Mouse (Mus musculus): ENCODE results near the gene Prtg. TPM values are rescaled to one million over a fixed set of nuclear protein-coding genes. Genes with fewer than 3 reads are reported as not detected.
A peak's percentile ranks its signal among the peaks of the same experiment; 100 is the strongest.

Gene Prtg
- polyA plus RNA-seq, 1 experiment from 2014 or later = 1.1 TPM

DNA sequence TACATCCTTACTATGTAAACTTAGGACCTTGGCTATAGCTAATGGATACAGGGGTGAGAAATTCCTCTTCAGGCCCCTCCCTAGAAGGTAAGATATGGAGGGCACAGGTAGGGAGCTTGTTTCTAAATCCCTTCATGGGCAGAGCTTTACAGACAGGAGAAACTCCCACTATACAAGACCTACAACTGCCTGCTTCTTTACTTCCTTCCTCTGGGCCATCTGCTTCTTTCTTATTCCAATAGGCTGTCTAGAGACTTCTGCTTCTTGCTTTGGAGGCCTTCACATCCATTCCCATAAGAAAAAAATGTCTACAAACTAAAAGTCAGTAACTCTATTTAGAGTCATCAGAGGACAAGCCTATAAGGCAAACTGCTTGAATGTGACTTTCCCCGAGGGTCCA, 18.9 kb upstream of the Prtg start:
- no peak overlapping the region for H3K27ac ChIP-seq (replicated peaks)
- H3K4me3 ChIP-seq (replicated peaks) = no peak overlapping the region
- H3K36me3 ChIP-seq = no peaks in the 10 kb centered on the region
- WGBS = 80% methylated on average over 1 of the region's 1 CpGs
- peaks cover 17% of the 10 kb centered on the region for H3K4me1 ChIP-seq
- ATAC-seq (ENCODE audit: insufficient number of reproducible peaks, low FRiP score, low TSS enrichment, low read depth) = no peak
- H3K9me3 ChIP-seq (replicated peaks) = no peaks in the 10 kb centered on the region
- no peak overlapping the region for H3K4me2 ChIP-seq (replicated peaks)
- H3K27me3 ChIP-seq = no peaks in the 10 kb centered on the region
- no peak overlapping the region for H3K9ac ChIP-seq

GRCm38 (mm10) chr9:72790530-72791212, 16.0 kb upstream of the Prtg start:
- Histone ChIP-seq H3K9ac (no peak overlapping the region), H3K27ac (replicated peaks) (peak overlapping the region; percentile 74), H3K4me3 (replicated peaks) (0 out of 2 replicates have a peak overlapping the region, but pooled peaks have one; percentile 0), H3K36me3 (no peaks in the 10 kb centered on the region), H3K4me2 (replicated peaks) (peak overlapping the region; percentile 39), H3K27me3 (no peaks in the 10 kb centered on the region), H3K9me3 (replicated peaks) (0 out of 2 replicates have a peak, but pooled peaks cover 5% of the 10 kb centered on the region), H3K4me1 (peaks cover 17% of the 10 kb centered on the region)
- 20% methylated on average over 14 of the region's 14 CpGs for WGBS
- peak; percentile 76 for ATAC-seq (ENCODE audit: insufficient number of reproducible peaks, low FRiP score, low TSS enrichment, low read depth)

DNA sequence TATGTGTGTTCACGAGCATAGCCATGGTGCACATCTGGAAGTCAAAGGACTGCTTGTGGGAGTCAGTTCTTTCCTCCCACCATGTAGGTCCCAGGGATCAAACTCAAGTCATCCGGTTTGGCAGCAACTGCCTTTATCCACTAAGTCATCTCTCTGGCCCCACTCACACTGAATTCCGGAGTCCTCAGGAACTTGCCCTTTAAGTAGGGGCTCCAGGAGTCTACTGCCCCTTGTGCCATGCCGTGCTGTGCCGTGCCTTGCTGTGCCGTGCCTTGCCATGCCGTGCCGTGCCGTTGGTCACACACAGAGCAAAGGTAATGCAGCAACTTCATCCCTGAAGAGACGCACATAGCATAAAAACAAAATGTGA, 15.5 kb upstream of the Prtg start:
- Histone ChIP-seq H3K27me3 (no peaks in the 10 kb centered on the region), H3K27ac (replicated peaks) (peak overlapping the region; percentile 74), H3K4me2 (replicated peaks) (peak overlapping the region; percentile 39), H3K9ac (no peak overlapping the region), H3K9me3 (replicated peaks) (0 out of 2 replicates have a peak, but pooled peaks cover 5% of the 10 kb centered on the region), H3K36me3 (no peaks in the 10 kb centered on the region), H3K4me1 (peaks cover 17% of the 10 kb centered on the region), H3K4me3 (replicated peaks) (no peak overlapping the region)
- 12% methylated on average over 10 of the region's 10 CpGs for WGBS
- ATAC-seq (ENCODE audit: insufficient number of reproducible peaks, low FRiP score, low TSS enrichment, low read depth) = no peak

- ATAC-seq (ENCODE audit: insufficient number of reproducible peaks, low FRiP score, low TSS enrichment, low read depth) = no peak
- H3K9ac ChIP-seq = no peak overlapping the region
- no peaks in the 10 kb centered on the region for H3K27me3 ChIP-seq
- no peak overlapping the region; the same call in 1 of the 2 replicates for H3K27ac ChIP-seq (replicated peaks)
- H3K4me1 ChIP-seq = peaks cover 17% of the 10 kb centered on the region
- 11% methylated on average over 6 of the region's 6 CpGs for WGBS
- H3K9me3 ChIP-seq (replicated peaks) = 0 out of 2 replicates have a peak, but pooled peaks cover 5% of the 10 kb centered on the region
- no peak overlapping the region for H3K4me3 ChIP-seq (replicated peaks)
- no peaks in the 10 kb centered on the region for H3K36me3 ChIP-seq
- H3K4me2 ChIP-seq (replicated peaks) = no peak overlapping the region
These were observed 15.0 kb upstream of the Prtg start for GRCm38 (mm10) chr9:72791681-72792080.

- 79% methylated on average over 3 of the region's 3 CpGs for WGBS
- no peak overlapping the region for H3K4me2 ChIP-seq (replicated peaks)
- no peak for ATAC-seq (ENCODE audit: insufficient number of reproducible peaks, low FRiP score, low TSS enrichment, low read depth)
- H3K27me3 ChIP-seq = no peaks in the 10 kb centered on the region
- no peaks in the 10 kb centered on the region for H3K36me3 ChIP-seq
- H3K9ac ChIP-seq = no peak overlapping the region
- no peak overlapping the region for H3K4me3 ChIP-seq (replicated peaks)
- peaks cover 20% of the 10 kb centered on the region for H3K4me1 ChIP-seq
- H3K27ac ChIP-seq (replicated peaks) = no peak overlapping the region
- 0 out of 2 replicates have a peak, but pooled peaks cover 5% of the 10 kb centered on the region for H3K9me3 ChIP-seq (replicated peaks)
These were observed 11.4 kb upstream of the Prtg start for GRCm38 (mm10) chr9:72795243-72795642.

- no peak overlapping the region for H3K4me3 ChIP-seq (replicated peaks)
- no peak for ATAC-seq (ENCODE audit: insufficient number of reproducible peaks, low FRiP score, low TSS enrichment, low read depth)
- H3K4me2 ChIP-seq (replicated peaks) = no peak overlapping the region
- no peak overlapping the region for H3K9ac ChIP-seq
- 0 out of 2 replicates have a peak, but pooled peaks cover 5% of the 10 kb centered on the region for H3K9me3 ChIP-seq (replicated peaks)
- H3K27ac ChIP-seq (replicated peaks) = no peak overlapping the region
- WGBS = 48% methylated on average over 9 of the region's 9 CpGs
- no peaks in the 10 kb centered on the region for H3K27me3 ChIP-seq
- H3K4me1 ChIP-seq = 0 out of 2 replicates have a peak, but pooled peaks cover 3% of the 10 kb centered on the region
- no peaks in the 10 kb centered on the region for H3K36me3 ChIP-seq
These were observed 9.5 kb upstream of the Prtg start for GRCm38 (mm10) chr9:72797136-72797621.

DNA sequence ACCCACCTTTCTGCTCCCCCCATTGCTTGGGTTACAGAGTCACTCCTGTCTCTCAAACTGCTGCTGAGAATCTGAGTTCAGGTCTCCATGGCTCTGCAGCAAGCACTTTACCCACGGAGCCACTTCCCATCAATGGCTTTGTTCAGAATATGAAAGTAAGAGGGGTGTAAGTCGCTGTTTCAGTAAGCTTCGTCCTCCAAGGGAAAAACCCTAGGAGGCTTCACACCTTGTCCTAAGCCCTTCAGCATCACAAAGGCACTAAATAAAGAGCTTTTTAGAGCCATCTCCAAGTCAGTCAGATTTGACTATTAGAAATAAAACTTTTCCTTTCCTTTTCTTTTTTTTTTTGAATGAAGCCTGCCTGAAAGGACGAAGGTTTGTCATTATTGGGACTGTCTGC, 3.4 kb upstream of the Prtg start:
- no peak for ATAC-seq (ENCODE audit: insufficient number of reproducible peaks, low FRiP score, low TSS enrichment, low read depth)
- 41% methylated on average over 4 of the region's 4 CpGs for WGBS

DNA sequence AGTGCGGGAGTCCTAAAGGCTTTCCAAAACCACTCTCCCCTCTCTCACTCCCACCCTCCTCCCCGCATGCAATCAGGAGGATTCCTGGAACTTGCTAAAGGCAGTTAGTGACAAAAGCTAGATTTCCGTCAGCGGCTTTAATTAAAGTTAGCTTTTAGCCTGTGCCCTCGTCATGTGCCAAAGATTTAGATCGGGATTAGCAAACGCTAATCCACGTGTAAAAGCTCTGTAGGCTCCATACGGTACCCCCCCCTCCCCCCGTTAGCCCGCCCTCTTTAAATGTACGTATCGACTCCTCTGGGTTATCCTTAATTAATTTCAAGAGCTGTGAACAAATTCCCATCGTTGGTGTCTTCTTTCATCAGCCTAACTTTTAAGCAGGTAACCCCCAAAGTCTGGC, 528 bp upstream of the Prtg start:
- ATAC-seq (ENCODE audit: insufficient number of reproducible peaks, low FRiP score, low TSS enrichment, low read depth) = no peak
- peak overlapping the region; percentile 71 for H3K4me3 ChIP-seq (replicated peaks)
- peak overlapping the region; percentile 99 for H3K4me2 ChIP-seq (replicated peaks)
- no peaks in the 10 kb centered on the region for H3K36me3 ChIP-seq
- H3K27ac ChIP-seq (replicated peaks) = 0 out of 2 replicates have a peak overlapping the region, but pooled peaks have one; percentile 8
- peaks cover 15% of the 10 kb centered on the region for H3K4me1 ChIP-seq
- WGBS = 8% methylated on average over 14 of the region's 14 CpGs
- 0 out of 2 replicates have a peak overlapping the region, but pooled peaks have one; percentile 70 for H3K9ac ChIP-seq
- no peaks in the 10 kb centered on the region for H3K9me3 ChIP-seq (replicated peaks)
- no peaks in the 10 kb centered on the region for H3K27me3 ChIP-seq

More for the DNA sequence above, 3.4 kb upstream of the Prtg start:
- Histone ChIP-seq H3K4me1 (peaks cover 15% of the 10 kb centered on the region), H3K9ac (no peak overlapping the region), H3K27me3 (no peaks in the 10 kb centered on the region), H3K4me3 (replicated peaks) (no peak overlapping the region), H3K27ac (replicated peaks) (no peak overlapping the region), H3K4me2 (replicated peaks) (no peak overlapping the region), H3K9me3 (replicated peaks) (no peaks in the 10 kb centered on the region), H3K36me3 (no peaks in the 10 kb centered on the region)

DNA sequence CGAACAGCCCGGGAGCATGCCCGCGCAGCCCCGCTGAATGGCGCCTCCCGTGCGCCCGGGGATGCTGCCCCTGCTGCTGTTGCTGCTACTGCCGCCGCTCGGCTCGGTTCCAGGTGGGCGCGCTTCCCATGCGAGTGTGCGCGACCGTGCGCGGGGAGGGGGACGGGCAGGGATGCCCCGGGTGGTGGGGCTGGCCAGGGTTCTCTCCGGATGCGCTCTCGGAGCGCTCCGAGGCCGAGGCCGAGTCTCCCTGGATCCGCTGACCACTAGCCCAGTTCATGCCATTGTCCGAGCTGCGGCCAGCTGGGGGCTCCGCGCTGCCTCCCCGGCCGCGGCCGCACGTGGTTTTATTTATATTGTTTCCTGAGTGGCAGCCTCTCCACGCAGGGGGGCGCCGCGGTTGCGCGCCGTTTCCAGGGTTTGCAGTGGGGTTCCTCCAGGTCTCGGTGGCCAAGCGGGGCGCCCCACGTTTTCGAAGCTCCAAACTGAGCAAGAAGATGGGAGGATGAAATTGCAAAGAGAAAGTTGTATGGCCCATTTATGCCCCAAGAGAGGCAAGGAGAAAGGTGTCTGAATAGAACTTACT, 839 bp downstream of the Prtg start:
- Histone ChIP-seq H3K4me3 (replicated peaks) (peak overlapping the region; percentile 71), H3K9me3 (replicated peaks) (no peaks in the 10 kb centered on the region), H3K4me2 (replicated peaks) (peak overlapping the region; percentile 99), H3K9ac (peak overlapping the region; percentile 70), H3K36me3 (no peaks in the 10 kb centered on the region), H3K27ac (replicated peaks) (peak overlapping the region; percentile 79), H3K27me3 (no peaks in the 10 kb centered on the region), H3K4me1 (peaks cover 16% of the 10 kb centered on the region)
- under 1% methylated on average over 51 of the region's 52 CpGs for WGBS
- peak; percentile 78 for ATAC-seq (ENCODE audit: insufficient number of reproducible peaks, low FRiP score, low TSS enrichment, low read depth)

GRCm38 (mm10) chr9:72808176-72808575, 1.5 kb downstream of the Prtg start:
- H3K4me1 ChIP-seq = peaks cover 23% of the 10 kb centered on the region
- 6% methylated on average over 6 of the region's 6 CpGs for WGBS
- no peak overlapping the region for H3K9ac ChIP-seq
- no peaks in the 10 kb centered on the region for H3K9me3 ChIP-seq (replicated peaks)
- ATAC-seq (ENCODE audit: insufficient number of reproducible peaks, low FRiP score, low TSS enrichment, low read depth) = no peak
- peak overlapping the region; percentile 99 for H3K4me2 ChIP-seq (replicated peaks)
- H3K4me3 ChIP-seq (replicated peaks) = peak overlapping the region; percentile 71
- H3K36me3 ChIP-seq = no peaks in the 10 kb centered on the region
- H3K27me3 ChIP-seq = no peaks in the 10 kb centered on the region
- H3K27ac ChIP-seq (replicated peaks) = peak overlapping the region; percentile 79; the same call in 1 of the 2 replicates

DNA sequence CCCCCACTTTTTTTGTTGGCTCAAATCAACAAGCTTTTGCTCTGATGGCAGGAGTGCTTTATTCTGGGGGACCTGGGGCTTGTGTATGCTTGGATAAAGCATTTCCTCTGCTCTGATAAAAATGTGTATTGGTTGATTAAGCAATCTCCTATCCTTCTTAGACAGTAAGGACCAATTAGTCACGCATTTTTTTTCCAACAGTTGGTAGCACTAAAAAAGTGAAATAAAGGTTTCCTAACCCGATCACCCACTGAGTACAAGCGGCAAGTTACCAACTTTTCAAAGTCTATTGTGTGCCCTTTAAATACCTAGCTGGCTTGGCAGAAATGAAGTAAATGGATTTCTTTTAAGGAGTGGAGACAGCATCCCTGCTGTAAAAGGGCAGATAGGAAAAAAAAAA, 1.9 kb downstream of the Prtg start:
- Histone ChIP-seq H3K4me2 (replicated peaks) (peak overlapping the region; percentile 99; the same call in 1 of the 2 replicates), H3K9me3 (replicated peaks) (no peaks in the 10 kb centered on the region), H3K27ac (replicated peaks) (no peak overlapping the region), H3K4me1 (peaks cover 23% of the 10 kb centered on the region), H3K9ac (no peak overlapping the region), H3K4me3 (replicated peaks) (no peak overlapping the region), H3K27me3 (no peaks in the 10 kb centered on the region), H3K36me3 (no peaks in the 10 kb centered on the region)
- no peak for ATAC-seq (ENCODE audit: insufficient number of reproducible peaks, low FRiP score, low TSS enrichment, low read depth)
- WGBS = 23% methylated on average over 3 of the region's 3 CpGs
